Mouse (Mus musculus) bone marrow macrophage, adult 2 months (primary cell): ENCODE results near the gene Gtf2ird2.

Experiments used
- CTCF ChIP-seq: IDR thresholded peaks from 2 replicates; pipeline ENCODE4 v1.5.1; 2012; ENCODE audit warnings: low read depth, mild to moderate bottlenecking, low read length, moderate library complexity
- POLR2A ChIP-seq: IDR thresholded peaks from 2 replicates; pipeline ENCODE4 v1.6.1; 2012; ENCODE audit warnings: mild to moderate bottlenecking, low read depth, low read length, borderline replicate concordance

GRCm38 (mm10) chr5:134251083-134251482 lies 67.3 kb downstream of the Gtf2ird2 start:
- TF ChIP-seq POLR2A (no peak), CTCF (no peak)
